Mouse (Mus musculus): ENCODE data around the gene Gm2897. TPM values are rescaled to one million over a fixed set of nuclear protein-coding genes. Genes with fewer than 3 reads are reported as not detected.
"Not testable (repeated sequence)": the region's sequence is repeated elsewhere in the genome, so short reads cannot be mapped to it uniquely, and the experiment has no call there.

Gene Gm2897
- polyA plus RNA-seq (2011; ENCODE audit: insufficient read length, low read depth, missing spikeins) = not detected in 2 replicates

- H3K4me3 ChIP-seq (ENCODE audit: insufficient read depth, low read length) = peak within 1 kb of the TSS; percentile 35
- not testable (repeated sequence) for H3K4me1 ChIP-seq (ENCODE audit: control insufficient read depth, insufficient read depth, low read length); H3K27ac ChIP-seq (ENCODE audit: insufficient read depth, low read length)
Observed at GRCm38 (mm10) chr14:3048727-3049512, at the start of gene Gm2897. Gene Gm2897 (plus strand): TSS chr14:3049285.

- H3K4me1 ChIP-seq (ENCODE audit: control insufficient read depth, insufficient read depth, low read length); H3K4me3 ChIP-seq (ENCODE audit: insufficient read depth, low read length); H3K27ac ChIP-seq (ENCODE audit: insufficient read depth, low read length): not testable (repeated sequence)
Observed at GRCm38 (mm10) chr14:3029702-3030101, 19.4 kb upstream of the Gm2897 start, which contains the start of gene Gm2888. Gene Gm2888 (plus strand): TSS chr14:3030002.

GRCm38 (mm10) chr14:3049513-3049800, 372 bp downstream of the Gm2897 start:
- peak overlapping the region; percentile 35; the same call in 1 of the 2 replicates for H3K4me3 ChIP-seq (ENCODE audit: insufficient read depth, low read length)
- H3K27ac ChIP-seq (ENCODE audit: insufficient read depth, low read length); H3K4me1 ChIP-seq (ENCODE audit: control insufficient read depth, insufficient read depth, low read length): not testable (repeated sequence)

- H3K4me1 ChIP-seq (ENCODE audit: control insufficient read depth, insufficient read depth, low read length); H3K4me3 ChIP-seq (ENCODE audit: insufficient read depth, low read length); H3K27ac ChIP-seq (ENCODE audit: insufficient read depth, low read length): not testable (repeated sequence)
Observed at GRCm38 (mm10) chr14:3050087-3050486, 1.0 kb downstream of the Gm2897 start.

GRCm38 (mm10) chr14:3116051-3116450, 67.0 kb downstream of the Gm2897 start:
- H3K4me3 ChIP-seq (ENCODE audit: insufficient read depth, low read length); H3K4me1 ChIP-seq (ENCODE audit: control insufficient read depth, insufficient read depth, low read length); H3K27ac ChIP-seq (ENCODE audit: insufficient read depth, low read length): not testable (repeated sequence)

Other genes starting within 250 kb of the Gm2897 start
- gene Gm2888, start 19.3 kb upstream of the Gm2897 start, polyA plus RNA-seq (2011; ENCODE audit: insufficient read length, low read depth, missing spikeins) = not detected in 2 replicates
- gene Gm10340, start 84.7 kb downstream of the Gm2897 start, polyA plus RNA-seq (2011; ENCODE audit: insufficient read length, low read depth, missing spikeins) = not detected in 2 replicates
- not detected in 2 replicates for gene Gm5795, start 139.0 kb downstream of the Gm2897 start, polyA plus RNA-seq (2011; ENCODE audit: insufficient read length, low read depth, missing spikeins)
- gene D830030K20Rik, start 159.2 kb downstream of the Gm2897 start, polyA plus RNA-seq (2011; ENCODE audit: insufficient read length, low read depth, missing spikeins) = not detected in 2 replicates

Data from embryonic fibroblast, embryonic 13.5 days (primary cell).